Mouse (Mus musculus) gastrocnemius, postnatal 10 days (tissue): ENCODE results near the gene Lcp1. TPM values are rescaled to one million over a fixed set of nuclear protein-coding genes. Genes with fewer than 3 reads are reported as not detected.

Source experiments
- DNase-seq: peaks from one replicate; pipeline ENCODE4 v3.0.0; 2021; ENCODE audit warnings: mixed read lengths
- total RNA-seq, 2 experiments: library from RNA; stranded (reverse); gene quantifications; 2 replicates each; pipeline ENCODE4 v1.2.3; 2021

Lcp1 gene
- total RNA-seq, 2 experiments from 2014 or later = 10.0 to 19.9 TPM

DNA sequence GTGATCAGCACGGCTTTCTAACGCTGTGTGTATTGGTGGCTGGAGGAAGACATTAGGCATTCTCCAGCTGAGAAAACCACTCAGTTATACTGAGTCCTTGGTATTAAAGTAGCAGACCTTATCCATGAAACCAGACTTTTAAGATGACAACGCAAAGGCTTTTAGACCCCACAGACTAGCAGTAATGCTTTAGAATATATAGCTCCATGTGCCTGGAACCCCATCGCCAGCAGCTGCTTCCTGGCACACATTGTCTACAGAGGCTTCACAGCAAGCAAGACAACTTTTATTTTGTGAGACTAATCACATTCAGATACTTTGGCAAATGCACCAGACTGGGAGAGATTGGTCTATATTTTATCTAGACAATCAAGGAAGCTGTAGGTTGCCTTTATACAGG, 75.4 kb downstream of the Lcp1 start:
- DNase-seq = no peak

- no peak for DNase-seq
Observed at GRCm38 (mm10) chr14:75208572-75209151, 77.8 kb downstream of the Lcp1 start.

- no peak for DNase-seq
Observed at GRCm38 (mm10) chr14:75213752-75214151, 82.9 kb downstream of the Lcp1 start.

- DNase-seq = no peak
Observed at GRCm38 (mm10) chr14:75218843-75219242, 87.9 kb downstream of the Lcp1 start.

GRCm38 (mm10) chr14:75219250-75219913, 88.5 kb downstream of the Lcp1 start:
- DNase-seq = no peak

GRCm38 (mm10) chr14:75222386-75222785, 91.5 kb downstream of the Lcp1 start:
- DNase-seq = no peak

DNA sequence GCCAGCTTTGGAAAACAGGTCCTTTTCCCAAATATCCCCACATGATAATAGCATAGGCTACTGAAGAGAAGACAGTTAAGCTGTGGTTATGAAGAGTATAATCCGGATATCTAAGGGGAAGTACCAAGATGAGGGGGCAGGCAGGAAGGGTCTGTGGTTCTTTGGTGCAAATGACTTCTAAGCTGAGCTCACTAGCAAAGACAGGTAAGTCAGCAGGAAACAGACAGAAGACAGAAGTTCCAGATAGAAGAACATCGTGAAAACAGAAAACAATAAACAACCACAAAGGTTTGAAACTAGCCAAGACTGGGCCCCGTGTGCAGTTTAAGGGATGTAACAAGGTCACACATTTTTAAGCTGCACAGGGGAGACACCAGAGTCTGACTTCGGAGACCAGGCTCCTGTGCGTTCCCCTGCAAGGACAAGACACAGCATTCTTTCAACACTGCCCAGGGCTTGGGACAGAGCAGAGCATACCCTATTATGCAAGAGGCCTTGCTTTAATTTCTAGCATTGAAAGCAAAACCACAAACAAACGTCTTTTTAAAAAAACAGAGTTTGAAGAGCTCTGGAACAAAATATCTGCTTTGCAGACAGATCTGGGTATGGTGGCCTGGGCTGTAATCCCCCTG, 96.7 kb downstream of the Lcp1 start:
- no peak for DNase-seq

- DNase-seq = no peak
Observed at GRCm38 (mm10) chr14:75229834-75230233, 98.9 kb downstream of the Lcp1 start.

DNA sequence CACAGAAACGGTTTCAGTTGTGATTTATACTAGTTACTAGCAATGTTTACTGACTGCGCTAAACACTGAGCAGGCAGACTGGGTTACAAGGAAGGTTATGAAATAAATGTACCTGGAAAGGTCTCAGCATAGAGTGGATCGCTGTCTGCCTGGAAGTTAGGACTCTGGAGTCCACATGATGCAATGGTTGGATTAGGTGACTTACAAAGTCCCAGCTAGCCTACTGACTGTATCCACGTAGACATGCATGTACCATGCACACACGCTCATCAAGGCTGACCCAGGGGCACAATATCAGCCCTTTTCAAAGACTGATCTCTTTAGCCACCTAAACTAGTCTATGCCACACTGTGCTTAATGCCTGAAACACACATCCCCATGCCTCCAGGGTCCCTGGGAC, 102.2 kb downstream of the Lcp1 start:
- no peak for DNase-seq

DNA sequence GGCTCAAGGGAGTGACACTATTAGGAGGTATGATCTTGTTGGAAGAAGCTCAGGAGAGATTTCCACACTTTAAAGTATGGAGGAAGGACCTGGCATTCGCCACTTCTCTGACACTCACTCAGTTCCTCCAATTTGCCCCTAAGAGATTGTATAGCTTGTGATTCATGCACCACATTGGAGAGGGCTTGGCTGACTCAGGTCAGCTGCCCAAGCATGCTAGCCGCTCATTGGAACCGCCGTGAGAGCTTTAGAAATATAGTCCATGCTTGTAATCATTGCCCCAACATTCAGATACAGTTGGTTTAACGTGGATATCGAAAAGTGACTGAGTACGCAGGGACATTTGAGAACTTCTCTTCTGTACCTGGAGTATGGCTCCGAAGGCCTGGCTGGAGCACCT, 104.7 kb downstream of the Lcp1 start:
- no peak for DNase-seq

- no peak for DNase-seq
Observed at GRCm38 (mm10) chr14:75235955-75236635, 105.2 kb downstream of the Lcp1 start.

DNA sequence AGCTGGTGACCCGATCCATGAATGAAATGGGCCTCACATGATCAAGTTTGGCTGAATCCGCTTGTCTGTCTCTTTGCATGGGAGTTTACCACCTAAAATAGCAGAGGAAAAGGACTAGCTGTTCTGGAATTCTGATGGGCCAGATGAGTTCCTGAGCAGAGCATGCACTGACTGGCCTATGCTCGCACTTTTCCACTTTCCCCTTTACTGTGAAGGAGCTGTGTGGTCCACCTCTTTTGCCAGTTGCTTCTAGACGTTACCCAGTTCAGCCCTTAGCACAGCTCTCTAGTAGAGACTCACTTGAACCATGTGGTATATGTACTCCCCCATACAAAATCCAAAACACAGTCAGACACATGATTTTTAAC, 105.7 kb downstream of the Lcp1 start:
- no peak for DNase-seq

DNA sequence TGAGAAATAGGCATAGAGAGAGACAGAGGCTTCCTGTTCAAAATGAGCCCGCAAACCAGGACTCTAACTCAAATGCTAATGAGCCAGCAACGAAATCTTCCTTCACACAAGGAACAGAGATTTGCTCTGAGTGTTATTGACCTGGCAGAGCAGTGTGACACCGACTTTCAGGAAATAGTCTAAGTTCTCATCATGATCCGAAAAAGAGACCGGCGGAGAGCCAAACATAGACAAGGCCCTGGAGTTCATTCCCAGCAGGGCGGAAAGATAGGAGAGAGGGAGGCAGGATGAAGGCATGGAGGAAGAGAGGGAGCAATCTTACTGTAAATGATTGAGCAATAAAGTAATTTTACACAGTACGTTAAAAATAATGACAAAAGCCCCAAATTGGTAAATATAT, 106.2 kb downstream of the Lcp1 start:
- no peak for DNase-seq

DNA sequence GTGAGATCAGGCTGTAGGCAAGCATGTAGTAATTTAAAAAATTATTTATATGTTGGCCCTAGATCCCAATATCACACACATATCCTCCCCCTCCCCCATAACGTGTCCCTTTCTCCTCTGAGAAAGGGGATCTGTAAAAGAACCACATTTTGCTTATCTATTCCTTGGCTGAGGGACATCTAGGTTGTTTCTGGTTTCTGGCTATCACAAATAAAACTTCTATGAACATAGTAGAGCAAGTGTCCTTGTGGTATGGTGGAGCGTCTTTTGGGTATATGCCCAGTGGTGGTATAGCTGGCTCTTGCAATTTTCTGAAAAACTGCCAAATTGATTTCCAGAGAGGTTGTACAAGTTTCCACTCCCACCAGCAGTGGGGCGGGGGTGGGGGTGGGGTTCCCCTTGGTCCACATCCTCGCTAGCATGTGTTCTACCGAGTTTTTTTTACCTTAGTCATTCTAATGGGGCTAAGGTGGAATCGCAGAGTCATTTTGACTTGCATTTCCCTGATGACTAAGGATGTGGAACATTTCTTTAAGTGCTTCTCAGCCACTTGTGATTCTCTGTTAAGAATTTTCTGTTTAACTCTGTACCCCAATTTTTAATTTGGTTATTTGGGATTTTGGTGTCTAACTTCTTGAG, 107.3 kb downstream of the Lcp1 start:
- DNase-seq = no peak

DNA sequence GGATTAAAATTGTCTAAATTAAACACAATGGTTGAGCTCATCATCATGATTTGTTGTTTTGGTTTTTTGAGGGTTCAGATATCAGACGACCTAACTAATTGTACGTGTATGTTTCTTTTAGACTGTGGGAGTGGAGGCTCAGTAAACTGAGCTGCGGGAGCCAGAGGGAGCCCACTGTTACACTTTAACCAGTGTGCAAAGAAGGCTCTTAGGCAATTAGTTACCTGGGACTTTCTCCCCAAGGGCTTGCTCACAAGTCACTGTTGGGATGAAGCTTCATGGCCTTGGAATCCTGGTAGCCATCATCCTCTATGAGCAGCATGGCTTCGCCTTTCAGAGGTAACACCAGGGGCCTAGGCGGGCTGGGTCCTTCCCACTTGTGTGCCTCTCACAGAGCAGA, 111.2 kb downstream of the Lcp1 start, which contains the start of gene Cpb2:
Gene Cpb2, plus strand, starts transcription at position 201 of the 400 bp plus-strand sequence.
- no peak for DNase-seq

GRCm38 (mm10) chr14:75246024-75247000, 115.4 kb downstream of the Lcp1 start:
- no peak for DNase-seq

DNA sequence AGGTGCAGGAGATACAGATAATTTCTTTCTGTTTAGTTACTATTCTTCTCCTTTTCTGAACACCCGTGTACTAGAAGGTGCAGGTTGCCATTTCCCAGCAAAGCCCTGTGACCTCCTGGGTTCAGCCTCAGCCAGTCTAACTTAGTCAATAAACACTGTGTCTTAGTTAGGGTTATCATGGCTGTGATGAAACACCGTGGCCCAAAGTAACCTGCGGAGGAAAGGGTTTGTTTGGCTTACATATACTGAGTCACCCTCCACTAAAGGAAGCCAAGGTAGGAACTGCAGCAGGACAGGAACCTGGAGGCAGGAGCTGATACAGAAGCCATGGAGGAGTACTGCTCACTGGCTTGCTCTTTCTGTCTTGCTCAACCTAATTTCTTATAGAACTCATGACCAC, 119.5 kb downstream of the Lcp1 start:
- no peak for DNase-seq

GRCm38 (mm10) chr14:75256521-75256920, 125.6 kb downstream of the Lcp1 start:
- peak; percentile 8 for DNase-seq

GRCm38 (mm10) chr14:75269531-75269930, 138.6 kb downstream of the Lcp1 start:
- DNase-seq = no peak

GRCm38 (mm10) chr14:75279716-75280115, 148.8 kb downstream of the Lcp1 start:
- DNase-seq = no peak

- DNase-seq = no peak
Observed at GRCm38 (mm10) chr14:75280406-75280805, 149.5 kb downstream of the Lcp1 start.
